Mouse (Mus musculus) limb, embryonic 14.5 days (tissue): Measurements from ENCODE around the gene Trim17. TPM values are rescaled to one million over a fixed set of nuclear protein-coding genes. Genes with fewer than 3 reads are reported as not detected.

Source experiments
- ATAC-seq: fragments of 200-750 bp; cut with Nextera tagmentation; 2 replicates; pipeline ENCODE4 v1.8.0; 2017; ENCODE audit warnings: low read depth, moderate number of reproducible peaks, moderate TSS enrichment; ENCODE audit not compliant: low FRiP score
- DNase-seq: peaks from one replicate; pipeline ENCODE4 v3.0.0-alpha.2; 2015; ENCODE audit warnings: low spot score
- H3K27ac ChIP-seq: fragments of 300-500 bp; sonication (generic); replicated peaks from 2 replicates; pipeline ENCODE4 v1.5.1; 2014; ENCODE audit warnings: low read depth, mild to moderate bottlenecking, low read length, moderate library complexity, mixed read lengths
- H3K27me3 ChIP-seq: fragments of 300-500 bp; sonication (generic); 2 replicates; pipeline ENCODE4 v1.6.1; 2014; ENCODE audit warnings: low read length, mixed read lengths; ENCODE audit not compliant: control insufficient read depth, insufficient read depth
- H3K36me3 ChIP-seq: fragments of 300-500 bp; sonication (generic); 2 replicates; pipeline ENCODE4 v1.6.1; 2014; ENCODE audit warnings: mild to moderate bottlenecking, low read length, moderate library complexity, mixed read lengths; ENCODE audit not compliant: control insufficient read depth, insufficient read depth
- H3K4me1 ChIP-seq: fragments of 300-500 bp; sonication (generic); 2 replicates; pipeline ENCODE4 v1.6.1; 2014; ENCODE audit warnings: antibody characterized with exemption, low read length, mixed read lengths; ENCODE audit not compliant: control insufficient read depth, insufficient read depth
- H3K4me2 ChIP-seq: fragments of 300-500 bp; sonication (generic); replicated peaks from 2 replicates; pipeline ENCODE4 v1.6.1; 2014; ENCODE audit warnings: low read depth, mild to moderate bottlenecking, low read length, moderate library complexity; ENCODE audit not compliant: severe bottlenecking
- H3K4me3 ChIP-seq: fragments of 300-500 bp; sonication (generic); replicated peaks from 2 replicates; pipeline ENCODE4 v1.5.1; 2014; ENCODE audit warnings: low read length
- H3K9ac ChIP-seq: fragments of 300-500 bp; sonication (generic); 2 replicates; pipeline ENCODE4 v1.6.1; 2014; ENCODE audit warnings: mild to moderate bottlenecking, low read depth, low read length, moderate library complexity; ENCODE audit not compliant: severe bottlenecking
- H3K9me3 ChIP-seq: fragments of 300-500 bp; sonication (generic); 2 replicates; pipeline ENCODE4 v1.6.1; 2016; ENCODE audit warnings: low read length; ENCODE audit not compliant: control insufficient read depth
- POLR2A ChIP-seq: fragments of 200-500 bp; IDR thresholded peaks from 2 replicates; pipeline ENCODE4 v1.8.0; 2012; ENCODE audit warnings: inconsistent platforms, mild to moderate bottlenecking, moderate library complexity, borderline replicate concordance; ENCODE audit not compliant: insufficient read depth, insufficient read length; ENCODE audit errors: extremely low read depth
- WGBS: fragments of 180-500 bp; shearing (Covaris S2); extraction: QIAGEN DNeasy Blood & Tissue Kit; methylation state at CpG from one replicate; pipeline ENCODE4 v1.1.7; 2014; 5-methylcytosine and 5-hydroxymethylcytosine counted together
- polyA plus RNA-seq, 2 experiments: library from polyadenylated mRNA; depleted of rRNA in 1 of 2; stranded (reverse) in 1 of 2; unstranded in 1 of 2; fragments of >200 nt; fragmentation: Nextera tagmentation in 1 of 2; extraction: Ambion mirVana in 1 of 2; gene quantifications; 2 replicates each; pipeline versions ENCODE4 v1.2.1 to v1.2.3; 2012 to 2014

Trim17 gene
- polyA plus RNA-seq, 2 experiments = 0.87 to 1.2 TPM

- ATAC-seq (no peak), DNase-seq (no peak)
- no peaks in the 10 kb centered on the region for H3K27me3 ChIP-seq
- no peak overlapping the region for H3K27ac ChIP-seq
- H3K4me3 ChIP-seq = peak overlapping the region; percentile 84
- H3K9me3 ChIP-seq = no peaks in the 10 kb centered on the region
- H3K4me1 ChIP-seq = peaks cover 12% of the 10 kb centered on the region
- H3K4me2 ChIP-seq = peak overlapping the region; percentile 70
- H3K9ac ChIP-seq = peak overlapping the region; percentile 94
- no peak for TF ChIP-seq POLR2A
- H3K36me3 ChIP-seq = peaks cover 41% of the 10 kb centered on the region
- under 1% methylated on average over 13 of the region's 13 CpGs for WGBS
Observed at GRCm38 (mm10) chr11:58937909-58938308, 16.6 kb upstream of the Trim17 start.

GRCm38 (mm10) chr11:58938322-58939087, 16.0 kb upstream of the Trim17 start, which contains the start of gene Rnf187:
Gene Rnf187, minus strand, starts transcription at chr11:58938916.
- WGBS = under 1% methylated on average over 59 of the region's 95 CpGs
- TF ChIP-seq POLR2A = 0 out of 2 replicates have a peak, but pooled peaks have one; percentile 61

GRCm38 (mm10) chr11:58939088-58939439, 15.4 kb upstream of the Trim17 start:
- 23% methylated on average over 6 of the region's 6 CpGs for WGBS
- Histone ChIP-seq H3K36me3 (peaks cover 29% of the 10 kb centered on the region), H3K4me1 (peaks cover 12% of the 10 kb centered on the region), H3K27ac (peak overlapping the region; percentile 67; the same call in 1 of the 2 replicates), H3K4me3 (peak overlapping the region; percentile 84), H3K9me3 (no peaks in the 10 kb centered on the region), H3K27me3 (no peaks in the 10 kb centered on the region), H3K9ac (peak overlapping the region; percentile 94), H3K4me2 (peak overlapping the region; percentile 70)
- ATAC-seq (no peak; the same call in 1 of the 2 replicates), DNase-seq (no peak)
- TF ChIP-seq POLR2A = no peak

More at GRCm38 (mm10) chr11:58938322-58939087, 16.0 kb upstream of the Trim17 start, which contains the start of gene Rnf187:
- H3K36me3 ChIP-seq = peaks cover 35% of the 10 kb centered on the region
- H3K27me3 ChIP-seq = no peaks in the 10 kb centered on the region
- H3K9me3 ChIP-seq = no peaks in the 10 kb centered on the region
- H3K4me2 ChIP-seq = peak within 1 kb of the TSS; percentile 70
- H3K4me1 ChIP-seq = peaks cover 12% of the 10 kb centered on the region
- ATAC-seq = peak; percentile 98
- H3K4me3 ChIP-seq = peak within 1 kb of the TSS; percentile 84
- H3K27ac ChIP-seq = peak within 1 kb of the TSS; percentile 78
- peak; percentile 92 for DNase-seq
- peak within 1 kb of the TSS; percentile 94 for H3K9ac ChIP-seq

GRCm38 (mm10) chr11:58944136-58944535, 10.3 kb upstream of the Trim17 start:
- no peak for ATAC-seq
- WGBS = 65% methylated on average over 5 of the region's 5 CpGs
- Histone ChIP-seq H3K4me2 (no peak overlapping the region), H3K4me1 (peaks cover 5% of the 10 kb centered on the region; the same call in 1 of the 2 replicates), H3K27me3 (peaks cover 7% of the 10 kb centered on the region; the same call in 1 of the 2 replicates), H3K36me3 (no peaks in the 10 kb centered on the region), H3K9ac (no peak overlapping the region), H3K27ac (no peak overlapping the region), H3K4me3 (no peak overlapping the region), H3K9me3 (no peaks in the 10 kb centered on the region)
- no peak for DNase-seq
- no peak for TF ChIP-seq POLR2A

GRCm38 (mm10) chr11:58947306-58947705, 7.2 kb upstream of the Trim17 start:
- TF ChIP-seq POLR2A = no peak
- 75% methylated on average over 3 of the region's 3 CpGs for whole genome bisulfite sequencing
- Histone ChIP-seq H3K9me3 (no peaks in the 10 kb centered on the region), H3K36me3 (no peaks in the 10 kb centered on the region), H3K4me2 (no peak overlapping the region; the same call in 1 of the 2 replicates), H3K9ac (no peak overlapping the region), H3K4me3 (no peak overlapping the region), H3K27ac (no peak overlapping the region), H3K4me1 (0 out of 2 replicates have a peak, but pooled peaks cover 7% of the 10 kb centered on the region), H3K27me3 (peaks cover 7% of the 10 kb centered on the region; the same call in 1 of the 2 replicates)
- DNase-seq (no peak), ATAC-seq (no peak)
